Mouse (Mus musculus): ENCODE results near the gene C1qbp. TPM values are rescaled to one million over a fixed set of nuclear protein-coding genes. Genes with fewer than 3 reads are reported as not detected.

Gene C1qbp
- 21.9 and 33.2 TPM in 2 replicates for total RNA-seq (2014; rRNA removed)
- polyA plus RNA-seq (2015; fragmentation: Nextera tagmentation; extraction: Ambion mirVana), result 189 and 194 TPM in 2 replicates

DNA sequence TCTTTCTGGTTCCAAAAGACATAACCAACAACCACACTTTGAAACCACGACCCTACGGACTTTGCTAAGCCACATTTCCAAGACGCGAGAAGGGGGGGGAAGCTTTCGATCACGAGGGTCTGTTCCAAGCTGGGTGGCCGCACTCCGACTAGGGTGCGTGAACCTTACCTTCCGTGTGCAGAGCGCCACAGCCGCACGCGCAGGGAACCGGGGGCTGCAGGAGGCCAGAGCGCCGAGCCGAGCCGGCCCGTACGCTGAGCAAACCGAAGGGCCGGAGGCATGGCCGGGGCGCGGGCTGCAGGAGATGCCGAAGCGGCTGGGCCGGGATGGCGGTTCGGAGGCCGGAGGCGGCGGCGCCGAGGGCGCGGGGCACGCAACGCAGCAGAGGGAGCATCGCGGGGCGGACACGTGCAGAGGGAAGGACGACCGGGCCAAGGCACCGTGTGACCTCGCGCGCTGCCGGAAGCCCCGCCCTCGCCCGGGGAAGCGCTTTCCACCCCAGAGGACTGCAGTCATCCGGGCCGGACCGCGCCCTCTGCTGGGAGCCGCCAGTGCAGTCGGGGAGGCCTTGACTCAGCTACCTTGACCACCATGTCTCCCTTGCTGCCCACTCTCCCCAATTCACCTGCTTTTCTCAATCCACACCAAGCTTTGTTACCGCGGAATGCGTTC, at the start of gene C1qbp:
Gene C1qbp (minus strand): TSS at position 470 of the 672 bp plus-strand sequence.
- Histone ChIP-seq H3K9ac (replicated peaks; ENCODE audit: low read length, poor library complexity, severe bottlenecking) (peak within 1 kb of the TSS; percentile 86), H3K4me1 (ENCODE audit: insufficient read depth, low read length) (no peaks in the 10 kb centered on the region), H3K27ac (ENCODE audit: low read depth, low read length) (peak within 1 kb of the TSS; percentile 69), H3K9me3 (ENCODE audit: low read length) (no peaks in the 10 kb centered on the region), H3K4me3 (ENCODE audit: low read depth, low read length) (peak within 1 kb of the TSS; percentile 99), H3K27me3 (ENCODE audit: insufficient read depth, low read length) (no peaks in the 10 kb centered on the region), H3K36me3 (ENCODE audit: insufficient read depth, low read length) (peaks cover 50% of the 10 kb centered on the region), H3K4me2 (ENCODE audit: low read depth, low read length, poor library complexity, severe bottlenecking) (peak within 1 kb of the TSS; percentile 70)
- TF ChIP-seq CTCF (IDR thresholded peaks at IDR 0.05), result peak; percentile 96
- DNase-seq (ENCODE audit: low spot score) (peak; percentile 91), ATAC-seq (ENCODE audit: low FRiP score) (peak; percentile 94)
- under 1% methylated on average over 52 of the region's 64 CpGs for WGBS

DNA sequence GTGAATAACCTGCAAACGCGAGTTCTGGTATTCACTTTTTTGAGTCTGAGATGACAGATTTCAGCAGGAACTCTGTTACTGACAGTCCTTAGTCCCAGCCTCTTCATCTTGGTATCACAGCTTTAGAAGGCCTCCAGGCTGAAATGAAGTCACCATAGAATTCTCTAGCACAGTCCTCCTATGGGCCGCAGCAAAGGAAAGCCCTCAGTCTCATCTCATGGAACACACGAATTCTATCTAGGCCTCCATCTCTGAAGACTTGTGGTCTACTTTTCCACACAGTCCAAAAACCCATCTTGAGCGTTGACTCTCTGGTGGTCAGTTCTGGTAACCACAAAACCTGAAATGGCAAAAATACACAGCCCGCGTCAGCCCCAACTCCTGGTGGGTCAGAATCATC, 49.2 kb upstream of the C1qbp start:
- Histone ChIP-seq H3K27ac (ENCODE audit: low read depth, low read length) (peak overlapping the region; percentile 94), H3K4me2 (ENCODE audit: low read depth, low read length, poor library complexity, severe bottlenecking) (peak overlapping the region; percentile 76), H3K9me3 (ENCODE audit: low read length) (no peaks in the 10 kb centered on the region), H3K27me3 (ENCODE audit: insufficient read depth, low read length) (no peaks in the 10 kb centered on the region), H3K4me3 (ENCODE audit: low read depth, low read length) (peak overlapping the region; percentile 55), H3K9ac (replicated peaks; ENCODE audit: low read length, poor library complexity, severe bottlenecking) (peak overlapping the region; percentile 83), H3K4me1 (ENCODE audit: insufficient read depth, low read length) (peaks cover 8% of the 10 kb centered on the region; the same call in 1 of the 2 replicates), H3K36me3 (ENCODE audit: insufficient read depth, low read length) (0 out of 2 replicates have a peak, but pooled peaks cover 5% of the 10 kb centered on the region)
- WGBS, result 34% methylated on average over 7 of the region's 7 CpGs
- ATAC-seq (ENCODE audit: low FRiP score) (no peak), DNase-seq (ENCODE audit: low spot score) (no peak)
- peak; percentile 20; the same call in 1 of the 2 replicates for TF ChIP-seq CTCF (IDR thresholded peaks at IDR 0.05)

DNA sequence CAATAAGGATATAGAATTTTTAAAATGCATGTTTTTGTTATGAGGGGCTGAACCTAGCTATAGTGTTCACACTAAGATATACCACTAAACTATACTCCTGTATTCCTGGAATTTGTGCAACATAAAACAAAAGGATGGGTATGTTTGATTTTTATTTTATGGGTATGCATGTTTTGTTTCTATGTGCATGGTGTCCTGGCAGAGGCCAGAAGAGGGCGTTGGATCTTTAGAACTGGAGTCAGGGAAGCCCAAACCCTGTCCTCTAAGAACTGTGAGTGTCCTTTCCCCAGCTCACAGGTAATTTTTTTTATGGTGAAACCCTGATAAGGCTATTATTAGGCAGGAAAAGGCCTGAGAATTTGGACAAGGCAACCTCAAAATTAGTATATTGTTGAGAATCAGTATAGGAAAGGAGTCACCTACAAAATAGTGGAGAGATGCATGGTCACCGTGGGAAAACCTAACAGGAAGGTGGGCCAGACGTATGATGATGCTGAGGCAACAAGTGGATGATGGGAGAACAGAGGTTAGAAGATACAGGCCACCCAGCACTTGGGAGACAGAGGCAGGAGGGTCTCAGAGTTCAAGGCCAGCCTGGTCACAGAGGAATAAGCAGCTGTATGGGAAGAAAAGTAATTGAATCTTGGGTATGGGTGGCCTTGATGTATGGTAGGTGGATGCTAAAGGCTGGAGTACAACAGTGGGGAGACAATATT, 46.7 kb upstream of the C1qbp start:
- Histone ChIP-seq H3K36me3 (ENCODE audit: insufficient read depth, low read length) (peaks cover 17% of the 10 kb centered on the region; the same call in 1 of the 2 replicates), H3K4me2 (ENCODE audit: low read depth, low read length, poor library complexity, severe bottlenecking) (no peak overlapping the region), H3K27ac (ENCODE audit: low read depth, low read length) (no peak overlapping the region), H3K9ac (replicated peaks; ENCODE audit: low read length, poor library complexity, severe bottlenecking) (no peak overlapping the region), H3K27me3 (ENCODE audit: insufficient read depth, low read length) (no peaks in the 10 kb centered on the region), H3K4me1 (ENCODE audit: insufficient read depth, low read length) (peaks cover 8% of the 10 kb centered on the region; the same call in 1 of the 2 replicates), H3K4me3 (ENCODE audit: low read depth, low read length) (no peak overlapping the region), H3K9me3 (ENCODE audit: low read length) (no peaks in the 10 kb centered on the region)
- 76% methylated on average over 3 of the region's 3 CpGs for WGBS
- DNase-seq (ENCODE audit: low spot score) (no peak), ATAC-seq (ENCODE audit: low FRiP score) (no peak)
- TF ChIP-seq CTCF (IDR thresholded peaks at IDR 0.05), result peak; percentile 56

DNA sequence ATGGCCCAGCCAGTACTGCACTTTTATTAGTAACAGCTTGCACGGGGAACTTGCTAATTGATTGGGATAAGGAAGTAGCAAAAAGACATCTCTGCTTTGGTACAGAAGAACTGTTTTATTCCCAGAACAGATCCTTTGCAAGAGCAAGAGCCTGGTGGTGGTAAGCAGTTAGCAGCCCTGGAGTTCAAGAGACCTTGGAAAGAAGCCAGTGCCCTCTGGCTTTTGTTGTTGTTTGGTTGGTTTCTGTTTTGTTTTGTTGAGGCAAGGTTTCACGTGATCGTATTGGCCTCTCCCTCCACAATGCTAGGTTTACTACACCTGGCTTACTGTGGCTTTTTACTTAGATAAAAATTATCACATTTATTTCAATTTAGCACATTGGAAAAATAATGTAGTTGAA, 45.5 kb upstream of the C1qbp start:
- Histone ChIP-seq H3K27ac (ENCODE audit: low read depth, low read length) (no peak overlapping the region), H3K4me3 (ENCODE audit: low read depth, low read length) (no peak overlapping the region), H3K27me3 (ENCODE audit: insufficient read depth, low read length) (no peaks in the 10 kb centered on the region), H3K9ac (replicated peaks; ENCODE audit: low read length, poor library complexity, severe bottlenecking) (no peak overlapping the region), H3K36me3 (ENCODE audit: insufficient read depth, low read length) (peaks cover 17% of the 10 kb centered on the region; the same call in 1 of the 2 replicates), H3K4me2 (ENCODE audit: low read depth, low read length, poor library complexity, severe bottlenecking) (no peak overlapping the region), H3K9me3 (ENCODE audit: low read length) (no peaks in the 10 kb centered on the region), H3K4me1 (ENCODE audit: insufficient read depth, low read length) (peaks cover 8% of the 10 kb centered on the region; the same call in 1 of the 2 replicates)
- 83% methylated on average over 3 of the region's 3 CpGs for WGBS
- DNase-seq (ENCODE audit: low spot score) (no peak), ATAC-seq (ENCODE audit: low FRiP score) (no peak)
- no peak for TF ChIP-seq CTCF (IDR thresholded peaks at IDR 0.05)

GRCm38 (mm10) chr11:71019201-71020068, 36.6 kb upstream of the C1qbp start, which contains the start of the genes Mis12 and Derl2:
Mis12 (plus strand) TSS chr11:71019611.
Derl2 (minus strand) TSS chr11:71019841.
- under 1% methylated on average over 66 of the region's 71 CpGs for WGBS
- no peaks in the 10 kb centered on the region for H3K9me3 ChIP-seq (ENCODE audit: low read length)
- peak within 1 kb of the TSS; percentile 87 for H3K27ac ChIP-seq (ENCODE audit: low read depth, low read length)
- DNase-seq (ENCODE audit: low spot score) (peak; percentile 100), ATAC-seq (ENCODE audit: low FRiP score) (peak; percentile 100)
- H3K36me3 ChIP-seq (ENCODE audit: insufficient read depth, low read length), result no peaks in the 10 kb centered on the region
- H3K4me1 ChIP-seq (ENCODE audit: insufficient read depth, low read length), result peaks cover 8% of the 10 kb centered on the region
- peak within 1 kb of the TSS; percentile 91 for H3K4me3 ChIP-seq (ENCODE audit: low read depth, low read length)
- no peaks in the 10 kb centered on the region for H3K27me3 ChIP-seq (ENCODE audit: insufficient read depth, low read length)
- TF ChIP-seq CTCF (IDR thresholded peaks at IDR 0.05), result no peak
- H3K4me2 ChIP-seq (ENCODE audit: low read depth, low read length, poor library complexity, severe bottlenecking), result peak within 1 kb of the TSS; percentile 80
- H3K9ac ChIP-seq (replicated peaks; ENCODE audit: low read length, poor library complexity, severe bottlenecking), result peak within 1 kb of the TSS; percentile 93

Data from midbrain, postnatal 0 days (tissue).